Mouse (Mus musculus): ENCODE results near the gene Sult2a8. TPM values are rescaled to one million over a fixed set of nuclear protein-coding genes. Genes with fewer than 3 reads are reported as not detected.

Sult2a8 gene
- not detected in 2 replicates for polyA plus RNA-seq (2021; fragmentation: Nextera tagmentation)
- long read RNA-seq, experiment 1, result 0 reads
- long read RNA-seq, experiment 2, result 0 reads

GRCm38 (mm10) chr7:14446534-14446933 is at the start of gene Sult2a8:
Sult2a8 (minus strand) TSS chr7:14446769.

GRCm38 (mm10) chr7:14494130-14494529 is 47.6 kb upstream of the Sult2a8 start, which contains the start of gene Sult2a7:
Sult2a7 (minus strand) TSS chr7:14494230.

Other genes starting within 250 kb of the Sult2a8 start
- not detected in 2 replicates for gene Sult2a6, start 191.9 kb downstream of the Sult2a8 start, polyA plus RNA-seq (2021; fragmentation: Nextera tagmentation)
- not detected in 2 replicates for gene Obox8, start 113.2 kb downstream of the Sult2a8 start, polyA plus RNA-seq (2021; fragmentation: Nextera tagmentation)
- gene Sult2a7, start 47.5 kb upstream of the Sult2a8 start, polyA plus RNA-seq (2021; fragmentation: Nextera tagmentation), result not detected in 2 replicates
- not detected in 2 replicates for gene Vmn1r90, start 116.7 kb upstream of the Sult2a8 start, polyA plus RNA-seq (2021; fragmentation: Nextera tagmentation)
- not detected in 2 replicates for gene Obox7, start 212.7 kb upstream of the Sult2a8 start, polyA plus RNA-seq (2021; fragmentation: Nextera tagmentation)